26 mouse cellular contexts compared by ENCODE assay signal in the genomic region with DNA sequence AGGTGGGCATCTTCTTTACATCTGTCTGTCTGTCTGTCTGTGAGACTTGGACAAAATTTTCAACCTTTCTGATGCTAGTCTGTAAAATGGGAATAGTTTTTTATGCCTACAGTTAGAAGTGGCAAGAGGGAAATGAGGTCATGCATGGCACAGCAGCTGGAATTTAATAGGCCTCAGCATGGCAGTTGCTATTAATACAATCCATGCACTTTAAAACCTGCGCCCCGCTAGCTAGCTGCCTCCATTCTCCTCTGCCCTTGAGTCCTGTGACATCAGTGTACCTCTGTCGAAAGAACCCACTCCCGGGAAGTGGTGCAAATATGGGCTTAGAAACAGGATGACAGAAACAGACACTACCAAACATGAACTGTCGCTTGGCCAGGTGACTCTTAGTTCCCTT.
A peak's percentile ranks its signal among the peaks of the same experiment; 100 is the strongest.
DNase-seq lines count a peak whose midpoint lies in the region; ATAC-seq and TF ChIP-seq lines count a peak whose summit lies in the region.
"Had no signal": no experiment of that assay in that cellular context is flagged by ENCODE, and none has a peak within 500 bp of the region (broad histone marks: within the 10 kb centered on the region; RNA-seq: fewer than 3 reads in every experiment).

No protein-coding gene starts in this region.

- H3K9ac ChIP-seq in heart, postnatal 0 days (replicated peaks; ENCODE audit: low read depth, low read length), result no peak overlapping the region
- H3K9ac ChIP-seq: embryonic facial prominence, embryonic 13.5 days; embryonic facial prominence, embryonic 15.5 days; forebrain, embryonic 12.5 days had no signal

- peak overlapping the region; percentile 81 for H3K27ac ChIP-seq in gastrocnemius, adult 2 months
- H3K27ac ChIP-seq in heart, postnatal 0 days (ENCODE audit: low read depth), result no peak overlapping the region
- H3K27ac ChIP-seq in cortical plate, adult 2 months (ENCODE audit: insufficient read depth, low read length), result 0 out of 2 replicates have a peak overlapping the region, but pooled peaks have one; percentile 40
- H3K27ac ChIP-seq: embryonic facial prominence, embryonic 13.5 days; embryonic facial prominence, embryonic 15.5 days; forebrain, embryonic 12.5 days had no signal

- no peak overlapping the region for H3K4me2 ChIP-seq in heart, postnatal 0 days (ENCODE audit: low read depth, low read length)
- H3K4me2 ChIP-seq: embryonic facial prominence, embryonic 13.5 days; embryonic facial prominence, embryonic 15.5 days; forebrain, embryonic 12.5 days had no signal

- ATAC-seq in heart, postnatal 0 days (ENCODE audit: insufficient read depth, low read depth), result peak; percentile 51; the same call in 1 of the 2 replicates
- ATAC-seq: activated CD4-positive, CD25-positive, alpha-beta regulatory T cell, adult 4 months; CD4-positive, CD25-positive, alpha-beta regulatory T cell, adult 4 months; forebrain, embryonic 14.5 days; forebrain, embryonic 16.5 days; Patski had no signal

- intact Hi-C loops in gastrocnemius, adult 2 months (cut with DNase I), result no loop called here
- intact Hi-C loops in gastrocnemius, postnatal 36 days (cut with DNase I), result no loop called here
- intact Hi-C loops in heart, postnatal 14 days (cut with DNase I), result no loop called here

- no peaks in the 10 kb centered on the region for H3K9me3 ChIP-seq in heart, postnatal 0 days (replicated peaks; ENCODE audit: control insufficient read depth, low read length)
- H3K9me3 ChIP-seq: embryonic facial prominence, embryonic 13.5 days; embryonic facial prominence, embryonic 15.5 days; forebrain, embryonic 10.5 days; forebrain, embryonic 12.5 days; G1E had no signal

- no peak for TF ChIP-seq POLR2A in cortical plate, adult 2 months (IDR thresholded peaks at IDR 0.05; ENCODE audit: extremely low read depth, insufficient read depth, low read length)

- no peak for TF ChIP-seq EP300 in heart, postnatal 0 days (IDR thresholded peaks at IDR 0.05; ENCODE audit: low read depth)

- peak; percentile 53 for DNase-seq in gastrocnemius, adult 2 months
- DNase-seq in gastrocnemius, postnatal 36 days, result no peak
- DNase-seq in heart, postnatal 0 days (ENCODE audit: low spot score), result no peak
- no peak for DNase-seq in heart, postnatal 14 days
- DNase-seq in right cerebral cortex, postnatal 10 days (ENCODE audit: low spot score in 2 of 2), result no peak
- DNase-seq: adrenal gland, adult 8-10 months; adrenal gland, postnatal 14 days; adrenal gland, postnatal 36 days; B cell, adult 2 months; cerebellum, adult 11-12 months; cerebellum, adult 9-10 months; cerebellum, postnatal 10 days; cerebellum, postnatal 25 days; embryo, embryonic 11 days had no signal

- TF ChIP-seq CTCF in gastrocnemius, adult 2 months (IDR thresholded peaks at IDR 0.05), result no peak
- no peak for TF ChIP-seq CTCF in heart, postnatal 0 days (IDR thresholded peaks at IDR 0.05; ENCODE audit: low read depth)
- no peak for TF ChIP-seq CTCF in cortical plate, adult 2 months (IDR thresholded peaks at IDR 0.05; ENCODE audit: extremely low read depth, insufficient read depth, low read length)

- H3K36me3 ChIP-seq in heart, postnatal 0 days (replicated peaks; ENCODE audit: control insufficient read depth, insufficient read depth, low read length), result no peaks in the 10 kb centered on the region
- H3K36me3 ChIP-seq: embryonic facial prominence, embryonic 13.5 days; embryonic facial prominence, embryonic 15.5 days; forebrain, embryonic 10.5 days; forebrain, embryonic 12.5 days; G1E had no signal

- H3K4me1 ChIP-seq in heart, postnatal 0 days (ENCODE audit: control insufficient read depth, insufficient read depth), result peaks cover 12% of the 10 kb centered on the region
- peaks cover 2% of the 10 kb centered on the region for H3K4me1 ChIP-seq in cortical plate, adult 2 months (ENCODE audit: control insufficient read depth, insufficient read depth, low read length)

- no peaks in the 10 kb centered on the region for H3K27me3 ChIP-seq in heart, postnatal 0 days (ENCODE audit: control insufficient read depth, insufficient read depth, low read length)
- H3K27me3 ChIP-seq: embryonic facial prominence, embryonic 13.5 days; embryonic facial prominence, embryonic 15.5 days; forebrain, embryonic 12.5 days had no signal

- no peak overlapping the region for H3K4me3 ChIP-seq in gastrocnemius, adult 2 months
- H3K4me3 ChIP-seq in heart, postnatal 0 days (ENCODE audit: low read depth, low read length), result no peak overlapping the region
- no peak overlapping the region for H3K4me3 ChIP-seq in cortical plate, adult 2 months (ENCODE audit: insufficient read depth, low read length)
- H3K4me3 ChIP-seq: embryonic facial prominence, embryonic 13.5 days; embryonic facial prominence, embryonic 15.5 days; erythroblast, embryonic 14.5 days; forebrain, embryonic 10.5 days; forebrain, embryonic 12.5 days had no signal

- WGBS in heart, postnatal 0 days, result 58% methylated on average over 5 of the region's 5 CpGs
